Mouse (Mus musculus) midbrain, embryonic 11.5 days (tissue): ENCODE data around the gene Mttp. TPM values are rescaled to one million over a fixed set of nuclear protein-coding genes. Genes with fewer than 3 reads are reported as not detected.
A peak's percentile ranks its signal among the peaks of the same experiment; 100 is the strongest.

Experiments
- ATAC-seq: fragments of 200-750 bp; cut with Nextera tagmentation; 2 replicates; pipeline ENCODE4 v1.8.0; 2017; ENCODE audit warnings: moderate TSS enrichment, moderate library complexity; ENCODE audit not compliant: low FRiP score
- DNase-seq: peaks from one replicate; pipeline ENCODE4 v3.0.0; 2015; ENCODE audit warnings: low spot score; ENCODE audit errors: missing footprints
- H3K27ac ChIP-seq: fragments of 300-500 bp; sonication (generic); 2 replicates; pipeline ENCODE4 v1.5.1; 2014; ENCODE audit warnings: low read depth, low read length
- H3K27me3 ChIP-seq: fragments of 300-500 bp; sonication (generic); 2 replicates; pipeline ENCODE4 v1.6.1; 2014; ENCODE audit warnings: mild to moderate bottlenecking, low read length, moderate library complexity, mixed read lengths; ENCODE audit not compliant: control insufficient read depth, insufficient read depth
- H3K36me3 ChIP-seq: fragments of 300-500 bp; sonication (generic); 2 replicates; pipeline ENCODE4 v1.6.1; 2014; ENCODE audit warnings: mild to moderate bottlenecking, low read length, moderate library complexity, mixed read lengths; ENCODE audit not compliant: control insufficient read depth, insufficient read depth
- H3K4me1 ChIP-seq: fragments of 300-500 bp; sonication (generic); 2 replicates; pipeline ENCODE4 v1.6.1; 2014; ENCODE audit warnings: low read length; ENCODE audit not compliant: control insufficient read depth, insufficient read depth
- H3K4me2 ChIP-seq: fragments of 300-500 bp; sonication (generic); 2 replicates; pipeline ENCODE4 v1.6.1; 2014; ENCODE audit warnings: mild to moderate bottlenecking, moderate library complexity
- H3K4me3 ChIP-seq: fragments of 300-500 bp; sonication (generic); 2 replicates; pipeline ENCODE4 v1.5.1; 2014; ENCODE audit warnings: low read depth, low read length
- H3K9ac ChIP-seq: fragments of 300-500 bp; sonication (generic); 2 replicates; pipeline ENCODE4 v1.6.1; 2014; ENCODE audit warnings: low read length
- H3K9me3 ChIP-seq: fragments of 300-500 bp; sonication (generic); 2 replicates; pipeline ENCODE4 v1.6.1; 2016; ENCODE audit warnings: low read length; ENCODE audit not compliant: control insufficient read depth
- WGBS: fragments of 180-500 bp; shearing (Covaris S2); extraction: QIAGEN DNeasy Blood & Tissue Kit; methylation state at CpG from one replicate; pipeline ENCODE4 v1.1.7; 2014; 5-methylcytosine and 5-hydroxymethylcytosine counted together
- polyA plus RNA-seq: library from polyadenylated mRNA; unstranded; fragments of >200 nt; fragmentation: Nextera tagmentation; extraction: Ambion mirVana; gene quantifications from 2 replicates; pipeline ENCODE4 v1.2.1, GENCODE M21; 2014

Mttp gene
- polyA plus RNA-seq, 1 experiment from 2014 or later, result 10.0 TPM

DNA sequence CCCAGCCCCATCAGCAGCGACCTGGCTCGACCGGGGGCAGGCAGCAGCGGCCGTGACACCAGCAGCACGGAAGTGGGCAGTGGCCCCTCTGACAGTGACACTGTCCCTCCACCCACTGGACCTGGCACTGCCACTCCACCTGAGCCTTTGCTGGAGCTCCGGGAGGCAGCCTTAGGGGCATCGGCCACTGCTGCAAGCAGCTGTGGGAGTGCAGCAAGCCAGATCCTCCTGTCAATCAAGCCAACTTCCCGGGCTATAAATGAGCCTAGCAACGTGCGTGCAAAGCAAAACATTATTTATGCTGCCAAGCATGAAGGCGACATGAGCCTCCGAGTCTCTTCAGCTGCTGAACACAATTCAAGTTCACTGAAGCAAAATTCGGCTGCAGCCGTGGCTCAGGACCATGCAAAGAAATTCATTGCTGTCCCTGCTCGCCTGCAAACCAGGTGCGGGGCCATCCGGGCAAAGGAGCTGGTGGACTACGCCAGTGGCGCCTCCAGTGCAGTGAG lies 78.4 kb downstream of the Mttp start:
- Histone ChIP-seq H3K9me3 (no peaks in the 10 kb centered on the region), H3K4me2 (no peak overlapping the region), H3K4me3 (no peak overlapping the region), H3K27ac (no peak overlapping the region), H3K9ac (no peak overlapping the region), H3K4me1 (peaks cover 3% of the 10 kb centered on the region; the same call in 1 of the 2 replicates), H3K27me3 (no peaks in the 10 kb centered on the region), H3K36me3 (no peaks in the 10 kb centered on the region)
- no peak; the same call in 1 of the 2 replicates for ATAC-seq
- 79% methylated on average over 20 of the region's 20 CpGs for WGBS
- DNase-seq, result peak; percentile 79

DNA sequence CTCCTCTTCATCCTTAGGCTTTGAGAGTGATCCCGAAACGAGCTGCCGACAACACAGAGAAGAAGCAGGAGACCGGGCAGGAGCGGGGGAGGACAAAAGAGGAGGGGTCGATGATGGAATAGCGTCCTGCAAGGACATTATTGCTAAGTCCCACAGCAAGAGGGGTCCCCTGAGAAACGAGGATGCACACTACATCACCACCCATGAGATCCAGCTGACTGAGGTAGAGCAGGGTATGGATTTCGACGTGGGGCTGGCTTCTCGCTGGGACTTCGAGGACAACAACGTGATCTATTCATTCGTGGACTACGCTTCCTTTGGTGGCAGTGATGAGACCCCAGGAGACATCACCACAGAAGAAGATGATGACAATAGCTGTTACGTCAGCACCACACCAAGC lies 78.8 kb downstream of the Mttp start:
- ATAC-seq (0 out of 2 replicates have a peak, but pooled peaks have one; percentile 1), DNase-seq (peak; percentile 60)
- WGBS, result 88% methylated on average over 16 of the region's 16 CpGs
- Histone ChIP-seq H3K4me3 (no peak overlapping the region), H3K9ac (no peak overlapping the region), H3K9me3 (no peaks in the 10 kb centered on the region), H3K4me1 (peaks cover 3% of the 10 kb centered on the region; the same call in 1 of the 2 replicates), H3K27ac (no peak overlapping the region), H3K27me3 (no peaks in the 10 kb centered on the region), H3K4me2 (no peak overlapping the region), H3K36me3 (no peaks in the 10 kb centered on the region)

DNA sequence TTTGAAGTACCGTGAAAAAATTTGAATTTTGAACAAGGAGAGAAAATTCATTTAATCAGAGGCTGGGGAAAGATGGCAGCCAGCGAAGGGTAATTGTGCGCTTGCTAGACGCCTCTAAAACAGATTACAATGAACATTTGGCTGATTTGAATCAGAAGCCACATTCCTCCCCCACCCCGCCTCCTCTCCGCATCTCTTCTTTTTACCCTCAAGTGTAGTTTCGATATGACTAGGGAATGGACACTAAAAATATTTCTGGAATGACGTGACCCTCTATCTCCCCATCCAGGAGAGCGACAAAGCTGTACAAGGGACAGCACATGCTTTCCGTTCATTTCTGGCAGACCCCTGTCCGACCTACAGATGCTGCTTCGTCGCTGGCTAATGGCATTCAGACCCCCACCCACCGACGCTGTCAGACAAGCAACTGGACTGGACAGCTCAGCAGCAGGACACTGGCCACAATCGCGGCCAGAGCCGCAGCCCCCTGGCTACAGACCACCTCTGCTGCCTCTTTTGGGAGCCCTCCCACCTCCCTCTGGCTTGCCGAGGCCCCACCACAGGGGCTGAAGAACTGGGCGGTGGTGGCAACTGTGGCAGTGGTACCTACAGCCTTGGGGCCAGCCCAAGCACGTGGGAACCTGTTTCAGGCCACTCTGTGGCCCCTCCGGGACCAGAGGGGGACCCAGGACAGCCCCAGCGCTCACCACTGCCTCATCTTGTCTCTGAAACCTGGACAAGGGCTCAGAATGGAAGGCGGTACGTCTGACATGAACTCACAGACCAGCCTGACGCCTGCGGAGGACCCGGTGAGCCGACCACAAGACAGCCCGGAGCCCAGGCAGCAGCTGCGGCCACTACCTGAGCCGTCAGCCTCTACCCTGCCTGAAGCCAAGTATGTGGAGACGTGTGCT lies 79.8 kb downstream of the Mttp start, which contains the start of gene 1110002E22Rik:
Gene 1110002E22Rik (plus strand): TSS at position 321 of the 914 bp plus-strand sequence.
- WGBS, result 78% methylated on average over 33 of the region's 33 CpGs
- H3K9me3 ChIP-seq, result no peaks in the 10 kb centered on the region
- peak; percentile 75 for DNase-seq

DNA sequence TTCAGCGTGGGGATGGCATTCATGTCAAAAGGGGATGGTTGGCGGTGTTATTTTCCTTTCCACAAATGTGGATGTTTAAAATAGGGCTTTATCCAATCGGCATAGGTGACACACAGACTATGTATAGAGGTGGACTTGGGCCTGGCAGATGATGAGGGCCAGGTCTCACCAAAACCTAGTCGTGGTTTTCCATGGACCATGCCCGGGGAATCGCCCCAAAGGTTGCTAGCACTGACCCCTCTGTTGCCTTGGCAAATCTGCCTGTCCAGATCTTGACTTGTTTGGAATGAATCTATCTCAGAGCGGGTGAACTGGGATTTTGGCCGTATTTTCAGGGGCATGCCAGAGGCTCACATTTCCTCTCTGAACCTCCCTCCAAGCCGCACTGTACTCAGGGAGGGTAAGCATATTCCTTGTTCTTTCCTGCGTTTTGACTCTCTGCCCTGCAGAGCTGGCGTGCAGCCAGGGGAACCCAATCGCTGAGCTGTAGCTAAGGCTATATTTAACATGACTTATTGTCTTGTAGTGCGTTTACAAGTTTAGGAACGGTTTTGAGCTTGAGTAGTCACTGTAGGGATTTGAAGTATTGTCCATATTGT lies 80.9 kb downstream of the Mttp start:
- peak; percentile 66 for DNase-seq
- WGBS, result 79% methylated on average over 14 of the region's 14 CpGs
- no peak overlapping the region for H3K27ac ChIP-seq

More for the DNA sequence above, 79.8 kb downstream of the Mttp start, which contains the start of gene 1110002E22Rik:
- Histone ChIP-seq H3K4me3 (no peak within 1 kb of the TSS), H3K36me3 (no peaks in the 10 kb centered on the region), H3K9ac (no peak within 1 kb of the TSS), H3K27me3 (no peaks in the 10 kb centered on the region), H3K4me1 (no peaks in the 10 kb centered on the region), H3K27ac (no peak within 1 kb of the TSS), H3K4me2 (no peak within 1 kb of the TSS)
- peak; percentile 39 for ATAC-seq

DNA sequence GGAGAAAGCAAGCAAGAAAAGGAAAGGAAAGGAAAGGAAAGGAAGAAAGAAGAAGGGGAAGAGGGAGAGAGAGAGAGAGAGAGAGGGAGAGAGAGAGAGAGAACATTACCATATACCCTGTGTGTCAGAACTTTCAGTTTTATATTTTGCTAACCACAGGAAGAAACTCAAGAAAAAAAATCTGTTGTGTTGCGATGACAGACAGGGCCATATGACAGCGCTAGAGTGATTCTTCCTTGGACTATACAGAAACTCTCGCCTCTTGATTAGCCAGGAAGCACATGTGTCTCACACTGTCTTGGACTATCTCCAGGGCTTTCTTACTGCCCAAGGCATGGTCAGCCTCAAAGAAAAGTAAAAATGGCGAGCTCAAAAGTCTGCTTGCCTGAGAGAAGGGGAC lies 82.1 kb downstream of the Mttp start:
- WGBS, result 92% methylated on average over 4 of the region's 4 CpGs
- no peaks in the 10 kb centered on the region for H3K27me3 ChIP-seq
- ATAC-seq (no peak), DNase-seq (peak; percentile 39)
- no peak overlapping the region for H3K27ac ChIP-seq
- no peaks in the 10 kb centered on the region for H3K36me3 ChIP-seq
- no peaks in the 10 kb centered on the region for H3K9me3 ChIP-seq
- no peak overlapping the region for H3K4me3 ChIP-seq
- H3K4me1 ChIP-seq, result no peaks in the 10 kb centered on the region
- no peak overlapping the region for H3K4me2 ChIP-seq
- no peak overlapping the region for H3K9ac ChIP-seq

More for the DNA sequence above, 80.9 kb downstream of the Mttp start:
- no peak for ATAC-seq
- H3K4me2 ChIP-seq, result no peak overlapping the region
- H3K9me3 ChIP-seq, result no peaks in the 10 kb centered on the region
- H3K9ac ChIP-seq, result no peak overlapping the region
- no peaks in the 10 kb centered on the region for H3K4me1 ChIP-seq
- no peaks in the 10 kb centered on the region for H3K36me3 ChIP-seq
- no peaks in the 10 kb centered on the region for H3K27me3 ChIP-seq
- H3K4me3 ChIP-seq, result no peak overlapping the region

DNA sequence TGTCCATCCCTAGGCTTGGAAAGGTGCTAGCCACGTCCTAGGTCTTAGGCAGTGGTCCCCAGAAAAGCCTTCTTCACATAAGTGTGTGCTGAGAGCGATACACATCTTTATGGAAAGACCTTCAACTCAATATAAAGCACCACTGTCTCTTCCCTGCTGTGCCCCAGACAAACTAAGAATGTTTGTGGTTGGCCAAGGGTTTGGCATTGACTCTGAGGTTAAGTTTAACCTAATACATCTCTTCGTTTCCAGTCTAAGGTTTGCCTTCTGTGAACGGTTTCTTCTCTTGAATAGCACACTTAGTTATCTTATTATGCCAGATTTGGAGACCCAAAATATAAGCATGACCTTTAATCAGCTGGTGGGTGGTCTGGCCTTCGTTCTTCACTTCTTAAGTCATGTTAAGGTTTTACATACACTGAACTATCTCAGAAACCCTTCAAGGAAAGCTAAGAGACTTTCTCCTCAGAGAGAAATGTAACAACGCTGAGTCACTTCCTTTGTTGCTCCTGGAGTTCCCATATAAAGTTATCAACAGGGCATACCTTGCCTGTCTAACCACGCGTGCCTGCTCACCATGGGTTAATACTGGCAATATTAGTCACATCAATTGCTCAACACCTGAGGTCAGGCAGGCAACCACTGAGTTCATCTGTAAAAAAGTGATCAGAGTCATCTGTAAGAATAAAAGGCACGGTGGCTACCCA lies 83.4 kb downstream of the Mttp start:
- 87% methylated on average over 9 of the region's 9 CpGs for WGBS
- no peak for ATAC-seq
- no peaks in the 10 kb centered on the region for H3K36me3 ChIP-seq

DNA sequence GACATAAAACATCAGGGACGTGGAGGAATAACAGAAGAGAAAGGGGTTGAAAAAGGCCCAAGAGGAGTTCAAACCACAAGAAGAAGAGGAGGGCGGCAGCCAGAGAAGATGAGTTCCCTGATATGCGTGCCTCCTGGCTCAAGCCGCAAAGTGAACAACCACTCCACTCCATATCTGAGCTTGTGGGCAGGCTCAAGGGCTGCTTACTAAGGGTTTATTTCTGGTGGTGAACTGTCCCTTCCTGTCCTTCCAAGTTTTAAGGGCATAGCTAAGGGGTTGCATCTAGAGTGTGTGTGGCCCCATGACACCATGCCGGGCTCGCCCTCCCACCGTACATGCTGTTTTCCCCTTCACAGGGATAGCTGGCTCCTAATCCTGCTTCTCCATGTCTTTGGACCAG lies 84.3 kb downstream of the Mttp start:
- Histone ChIP-seq H3K9me3 (no peaks in the 10 kb centered on the region), H3K4me1 (0 out of 2 replicates have a peak, but pooled peaks cover 3% of the 10 kb centered on the region), H3K36me3 (no peaks in the 10 kb centered on the region), H3K27ac (no peak overlapping the region), H3K9ac (no peak overlapping the region), H3K4me2 (no peak overlapping the region), H3K4me3 (no peak overlapping the region), H3K27me3 (no peaks in the 10 kb centered on the region)
- WGBS, result 91% methylated on average over 7 of the region's 7 CpGs
- DNase-seq, result peak; percentile 45
- ATAC-seq, result no peak

More for the DNA sequence above, 83.4 kb downstream of the Mttp start:
- Histone ChIP-seq H3K4me3 (no peak overlapping the region), H3K9ac (no peak overlapping the region), H3K4me1 (0 out of 2 replicates have a peak, but pooled peaks cover 3% of the 10 kb centered on the region), H3K27me3 (no peaks in the 10 kb centered on the region), H3K9me3 (no peaks in the 10 kb centered on the region), H3K27ac (no peak overlapping the region), H3K4me2 (no peak overlapping the region)
- DNase-seq, result peak; percentile 2

DNA sequence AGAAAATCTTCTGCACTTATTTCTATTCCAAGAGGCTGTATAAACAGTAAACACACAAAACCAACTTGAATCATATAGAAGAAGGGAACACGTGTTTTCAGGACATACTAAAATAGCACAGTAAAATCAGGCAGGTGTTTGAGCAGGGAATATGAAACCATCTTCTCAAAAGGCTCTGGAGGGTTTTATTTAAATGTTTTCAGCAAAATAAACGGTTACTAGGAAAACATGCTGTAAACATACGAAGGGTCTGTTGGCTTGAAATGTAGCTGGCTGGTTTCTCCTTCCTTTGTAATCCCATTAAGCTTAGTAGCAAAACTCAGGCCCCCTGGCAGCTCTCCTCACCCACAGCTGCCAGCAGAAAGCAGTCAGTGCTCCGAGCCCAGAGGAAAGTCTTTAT lies 86.5 kb downstream of the Mttp start:
- Histone ChIP-seq H3K4me1 (0 out of 2 replicates have a peak, but pooled peaks cover 3% of the 10 kb centered on the region), H3K36me3 (no peaks in the 10 kb centered on the region), H3K27me3 (no peaks in the 10 kb centered on the region), H3K4me3 (no peak overlapping the region), H3K27ac (no peak overlapping the region), H3K4me2 (no peak overlapping the region), H3K9ac (no peak overlapping the region), H3K9me3 (no peaks in the 10 kb centered on the region)
- ATAC-seq (no peak), DNase-seq (peak; percentile 70)
- 44% methylated on average over 4 of the region's 4 CpGs for WGBS
